Mouse (Mus musculus) c-Kit-negative CD71-positive TER-119-positive erythroid progenitor cells, embryonic 14.5 days (primary cell): ENCODE data around the gene Pigr.

ENCODE experiments used
- DNase-seq: peaks from one replicate; pipeline ENCODE4 v3.0.0-alpha.2; 2013; ENCODE audit warnings: low read depth, low spot score

Gene Pigr

DNA sequence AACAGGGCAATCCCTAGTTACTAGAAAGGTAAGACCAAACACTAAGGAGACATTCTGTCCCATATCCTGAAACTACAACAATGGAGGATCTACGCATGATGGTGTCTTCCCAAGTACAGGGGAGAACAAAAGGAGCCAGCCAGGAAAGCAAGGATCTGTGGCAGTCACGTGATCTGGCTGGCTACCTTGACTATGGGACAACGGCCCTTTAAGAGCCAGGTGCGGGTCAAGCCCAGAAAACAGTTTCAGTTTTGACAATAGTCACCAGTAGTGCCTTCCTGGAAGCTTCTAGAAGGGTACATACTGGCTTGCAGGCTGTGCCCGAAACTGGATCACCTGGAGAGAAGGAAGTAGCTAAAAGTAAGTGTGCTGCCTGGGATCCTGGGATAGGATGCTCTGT is at the start of gene Pigr:
TSS of gene Pigr (plus strand) at position 237 of the 400 bp plus-strand sequence.
- DNase-seq = no peak

DNA sequence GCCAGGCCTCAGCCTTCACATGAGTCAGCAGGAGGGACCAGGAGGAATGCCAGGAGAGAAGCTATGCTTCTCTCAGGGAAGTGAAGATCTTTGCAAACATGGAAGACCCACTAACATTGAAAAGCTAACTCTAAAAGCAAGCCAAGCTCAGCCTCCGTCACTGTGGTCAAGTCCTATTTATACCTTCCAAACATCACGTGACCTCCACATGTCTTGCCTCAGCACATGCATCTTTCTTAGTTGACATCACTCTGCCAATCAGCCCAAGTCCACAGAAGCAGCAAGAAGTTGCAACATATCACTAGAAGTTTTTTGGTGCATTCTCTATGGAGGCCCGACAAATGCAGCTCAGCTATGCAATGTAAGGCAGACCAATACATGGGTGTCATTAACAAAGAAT is 46.6 kb upstream of the Pigr start:
- no peak for DNase-seq

DNA sequence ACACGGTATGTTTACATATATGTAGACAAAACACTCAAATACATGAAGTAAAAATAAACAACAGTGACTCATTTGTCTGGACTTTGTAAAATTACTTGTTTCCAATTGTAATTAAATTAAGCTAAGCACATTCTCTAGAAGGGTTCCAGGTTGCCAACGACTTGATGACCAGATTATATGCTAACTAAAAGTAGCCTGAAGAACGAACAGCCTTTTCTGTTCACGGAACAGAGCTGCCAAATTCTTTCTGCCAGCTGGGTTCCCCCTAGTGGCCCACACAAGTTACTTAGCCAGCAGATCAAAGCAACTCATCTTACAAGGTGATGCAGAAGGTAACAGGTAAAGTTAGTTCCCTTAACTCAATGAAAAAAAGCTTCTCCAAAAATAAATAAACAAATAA is 42.4 kb upstream of the Pigr start:
- peak; percentile 25 for DNase-seq

DNA sequence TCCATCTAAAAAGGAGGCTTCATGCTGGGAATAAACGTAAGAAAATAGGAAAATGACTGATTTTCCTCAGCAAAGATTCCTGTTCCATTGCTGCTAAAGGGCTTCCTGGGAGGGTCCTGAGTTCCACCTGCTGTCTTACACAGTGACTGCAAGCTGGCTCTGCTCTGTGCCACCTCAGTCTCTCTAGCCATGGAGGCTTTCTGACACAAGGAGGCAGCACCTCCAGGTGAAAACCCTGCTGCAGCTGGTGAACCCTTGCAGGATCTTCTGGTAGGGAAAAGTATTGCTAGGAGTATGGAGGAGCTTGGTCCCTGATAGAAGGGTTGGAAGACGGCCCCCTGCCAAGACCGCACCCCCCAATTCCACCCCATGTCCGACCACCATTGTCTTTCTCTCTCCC is 39.5 kb upstream of the Pigr start:
- DNase-seq = no peak

DNA sequence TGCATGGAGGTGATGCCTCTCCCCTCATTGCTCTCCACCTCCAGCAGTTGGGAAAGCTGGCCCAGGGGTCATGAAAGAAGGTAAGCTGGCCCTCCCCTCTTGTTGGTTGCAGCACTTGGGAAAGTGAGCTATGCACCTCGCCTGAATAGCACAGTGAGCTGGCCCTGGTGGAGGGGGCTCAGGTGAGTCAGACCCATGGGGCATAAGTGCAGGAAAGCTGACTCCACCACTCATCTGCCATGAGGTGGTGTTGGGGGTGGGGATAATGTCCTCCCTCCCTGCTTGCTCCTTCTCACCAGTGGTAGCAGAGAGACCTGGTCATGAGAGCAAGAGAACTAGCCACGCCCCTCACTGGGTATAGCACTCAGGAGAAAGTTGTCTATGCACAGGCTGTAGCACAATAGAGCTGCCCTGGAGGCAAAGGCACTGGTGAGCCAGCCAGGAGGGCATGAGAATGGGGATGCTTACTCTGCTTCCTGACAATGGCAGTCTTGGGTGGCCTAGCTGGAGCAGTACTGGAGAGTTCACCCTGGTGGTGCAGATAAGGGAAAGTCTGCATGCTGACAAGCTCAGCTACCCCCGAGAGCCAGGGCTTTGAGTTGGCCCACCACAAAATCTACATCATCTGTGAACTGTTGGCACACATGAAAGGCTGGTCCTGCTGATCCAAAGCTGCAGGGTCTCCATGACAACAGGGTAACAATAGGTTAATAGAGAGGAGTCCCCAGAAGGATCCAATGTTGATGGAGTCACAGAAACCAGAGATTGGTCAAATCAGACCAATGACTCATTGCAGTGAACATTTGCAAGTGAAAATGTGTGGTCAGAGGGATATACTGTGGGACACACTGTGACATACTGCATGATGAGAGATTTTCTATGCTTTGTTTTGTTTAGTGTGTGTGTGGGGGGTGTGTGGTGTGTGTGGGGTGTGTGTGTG is 36.7 kb upstream of the Pigr start:
- DNase-seq = no peak

DNA sequence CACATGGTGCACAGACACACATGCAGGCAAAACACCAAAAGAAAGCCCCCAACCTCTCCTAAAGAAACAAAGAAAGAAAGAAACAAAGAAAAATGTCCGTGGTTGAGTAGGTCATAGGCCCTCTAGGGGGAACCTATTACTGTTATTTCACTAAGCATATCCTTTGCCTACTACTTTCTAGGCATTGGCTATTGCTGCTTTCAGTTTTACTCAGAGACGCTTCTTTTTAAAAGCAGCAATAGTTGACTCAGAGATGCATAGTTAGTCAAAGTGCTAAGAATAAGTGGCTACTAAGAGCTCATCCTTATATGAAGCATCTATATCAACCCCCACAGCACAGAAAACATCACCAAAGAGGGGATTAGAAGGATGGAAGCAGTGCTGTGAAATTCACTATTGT is 31.2 kb upstream of the Pigr start:
- no peak for DNase-seq

DNA sequence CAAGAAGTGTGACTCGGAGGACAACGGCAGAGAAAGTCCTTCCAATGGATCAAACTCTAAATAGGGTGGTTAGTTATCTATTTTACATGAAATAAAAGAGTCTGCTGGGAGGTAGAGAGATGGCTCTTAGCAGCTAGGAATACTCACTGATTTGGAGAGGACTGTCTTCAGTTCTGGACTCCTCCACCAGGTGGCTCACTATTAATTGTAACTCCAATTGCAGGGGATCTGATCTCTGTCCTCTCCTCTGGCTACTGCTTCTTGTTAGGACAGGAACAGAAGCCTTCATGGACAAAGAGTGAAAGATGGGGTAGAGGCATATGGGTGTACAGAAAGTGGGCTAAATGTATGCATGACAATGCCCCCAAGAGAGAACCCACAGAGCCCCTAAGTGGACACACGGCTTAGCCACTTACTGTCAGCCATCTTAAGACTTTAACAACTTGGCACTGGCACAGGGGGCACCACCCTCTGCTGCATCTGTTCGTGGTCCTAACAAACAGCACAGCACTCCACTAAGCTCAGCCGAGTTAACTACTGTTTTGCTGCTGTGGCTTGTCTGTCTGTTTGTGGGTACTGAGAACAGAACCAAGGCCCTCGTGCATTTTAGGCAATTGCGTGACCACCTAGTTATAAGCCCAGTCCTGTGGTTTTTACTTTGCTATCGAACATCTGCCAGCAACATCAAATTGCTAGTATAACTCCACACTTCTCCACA is 29.4 kb upstream of the Pigr start:
- peak; percentile 12 for DNase-seq

DNA sequence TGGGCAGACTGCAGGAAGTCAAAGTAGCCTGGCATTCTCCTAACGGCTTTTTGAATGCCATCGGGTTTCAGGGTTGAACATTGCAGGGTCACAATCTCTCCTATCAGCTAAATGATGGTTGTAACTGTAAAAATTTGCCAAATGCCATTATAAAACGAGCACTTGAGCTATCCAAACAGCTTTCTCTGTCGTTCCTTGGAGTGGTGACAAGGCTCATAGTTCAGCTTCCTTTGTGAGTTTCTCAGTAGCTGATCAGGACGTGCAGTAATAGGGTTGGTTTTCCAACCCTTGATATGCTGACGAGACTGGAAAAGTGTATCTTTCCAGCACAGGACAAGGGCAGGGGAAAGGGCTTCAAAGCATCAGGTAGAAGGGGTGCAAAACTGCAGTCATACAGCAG is 28.4 kb upstream of the Pigr start:
- no peak for DNase-seq

DNA sequence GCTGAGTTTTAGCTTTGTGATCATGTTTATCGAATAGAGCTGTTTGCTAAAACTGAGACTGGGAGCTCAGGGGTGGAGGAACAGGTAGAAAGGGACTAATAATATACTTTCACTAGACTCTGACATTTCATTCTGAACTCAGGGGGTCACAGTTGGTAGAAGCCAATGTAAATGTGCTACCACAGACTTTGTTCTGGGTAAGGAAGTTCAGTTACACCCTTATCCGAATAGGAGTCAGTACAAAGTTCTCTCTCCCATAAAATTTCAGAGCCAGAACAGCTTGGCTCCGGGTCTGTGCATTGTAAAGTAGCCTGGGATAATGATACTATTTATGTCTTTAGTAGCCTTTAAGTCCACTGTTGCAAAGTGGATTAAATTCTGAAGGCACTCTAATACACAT is 27.9 kb upstream of the Pigr start:
- DNase-seq = no peak

DNA sequence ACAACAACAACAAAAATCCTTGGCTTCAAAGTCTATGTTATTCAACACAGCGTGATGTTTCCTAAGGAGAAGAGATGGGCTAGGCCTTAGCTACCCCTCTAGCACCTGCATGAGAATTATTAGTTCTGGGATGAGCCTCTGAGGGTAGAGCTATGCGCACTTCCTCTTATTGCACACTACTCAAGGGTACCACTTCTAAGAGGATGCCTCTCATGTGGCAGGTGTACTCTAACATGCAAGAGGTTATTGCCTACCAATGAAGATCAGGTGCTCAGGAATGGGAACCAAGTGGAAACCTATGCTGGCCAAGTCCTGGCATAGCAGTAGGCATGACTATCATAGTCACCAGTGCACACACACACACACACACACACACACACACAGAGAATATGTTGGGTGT is 27.1 kb upstream of the Pigr start:
- no peak for DNase-seq

DNA sequence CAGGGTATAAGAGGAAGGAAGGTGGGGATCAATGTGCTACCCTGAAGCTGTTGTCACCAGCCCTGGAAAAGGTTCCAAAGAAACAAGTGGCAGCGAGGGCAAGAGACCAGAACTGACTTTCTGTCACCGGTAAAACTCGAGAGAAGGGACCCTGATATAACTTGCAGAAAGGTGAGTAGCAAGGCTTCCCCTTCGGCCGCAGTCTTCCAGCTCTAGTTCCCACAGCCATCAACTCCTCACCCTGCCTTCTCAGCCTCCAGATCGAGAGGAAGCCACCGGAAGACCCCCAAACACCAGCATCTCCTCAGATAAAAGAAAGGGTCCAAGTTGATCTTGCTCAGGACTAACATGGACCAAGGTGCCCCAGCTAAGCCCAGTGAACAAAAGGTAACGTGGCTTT is 25.9 kb upstream of the Pigr start, which contains the start of gene Fcamr:
TSS of gene Fcamr (plus strand) at position 301 of the 400 bp plus-strand sequence.
- no peak for DNase-seq

DNA sequence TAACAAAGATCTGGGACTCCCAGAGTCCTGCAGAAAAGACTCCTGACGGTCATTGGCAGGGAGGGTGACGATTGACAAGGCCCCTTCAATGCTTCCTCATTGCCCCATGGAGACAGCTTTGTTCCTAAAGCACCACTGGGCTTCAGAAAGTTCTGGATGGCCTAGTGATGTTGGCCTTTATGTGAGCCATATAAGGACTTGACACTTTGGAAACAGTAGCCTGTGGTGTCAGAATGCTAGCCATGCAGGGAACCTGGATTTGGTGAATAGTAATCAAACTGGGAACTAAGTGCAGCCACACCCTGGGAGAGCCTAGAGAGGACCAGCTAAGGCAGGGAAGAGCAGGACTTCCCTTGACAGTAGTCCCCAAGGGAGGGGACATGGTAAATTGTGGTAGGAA is 25.0 kb upstream of the Pigr start:
- DNase-seq = no peak

DNA sequence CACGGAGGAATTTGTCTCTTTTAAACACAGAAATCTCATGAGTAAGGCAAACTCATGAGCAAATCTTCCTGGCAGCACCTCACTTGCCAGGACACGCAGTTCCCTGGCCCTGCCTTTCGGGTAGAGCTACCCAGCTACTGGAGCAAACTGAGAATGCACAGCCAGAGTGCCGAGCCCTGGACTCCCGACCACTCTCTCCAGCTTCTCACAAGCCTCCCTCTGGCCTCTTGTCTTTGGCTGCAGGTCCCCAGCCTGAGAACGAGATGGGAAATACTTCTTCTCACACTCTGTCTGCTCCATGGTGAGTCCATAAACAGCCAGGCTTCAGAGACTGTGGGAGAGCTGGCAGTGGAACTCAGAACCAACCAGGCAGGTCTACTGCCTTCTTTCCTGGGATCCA is 23.5 kb upstream of the Pigr start:
- no peak for DNase-seq

DNA sequence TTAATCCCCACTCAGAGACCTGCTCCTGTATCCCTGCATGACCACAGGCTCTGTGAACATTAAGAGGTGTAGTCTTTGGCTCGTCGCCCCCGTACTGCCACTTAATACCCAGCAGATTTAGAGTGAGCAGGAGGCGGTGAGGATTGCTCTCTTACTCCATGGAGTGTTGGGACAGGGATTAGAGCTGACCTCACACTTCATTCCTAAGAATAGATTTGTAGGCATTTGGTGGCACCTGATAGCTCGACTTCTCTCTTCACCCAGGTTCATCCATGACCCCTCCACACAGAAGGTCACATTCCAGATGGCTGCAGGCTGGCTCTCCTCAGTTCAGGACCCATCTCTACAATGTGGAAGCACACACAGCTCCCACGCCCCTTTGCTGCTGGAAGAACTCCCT is 22.2 kb upstream of the Pigr start:
- DNase-seq = no peak

DNA sequence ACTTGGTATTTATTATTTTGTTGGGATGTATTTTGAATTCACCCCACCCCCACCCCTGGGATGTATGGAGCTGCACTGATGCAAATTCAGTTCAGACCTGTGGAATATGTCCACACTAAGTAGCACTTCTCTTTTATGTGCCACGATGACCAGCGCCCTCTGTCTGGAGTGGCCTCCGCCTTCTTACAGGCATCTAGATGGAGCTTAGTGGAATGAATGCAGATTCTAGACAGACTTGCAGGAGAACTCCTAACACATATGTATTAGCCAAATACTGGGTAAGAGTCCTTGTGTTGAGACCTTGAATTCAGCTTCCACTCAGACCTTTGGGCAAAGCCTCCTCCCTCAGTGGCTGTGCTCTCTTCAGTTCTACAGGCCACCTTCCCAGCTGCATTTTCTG is 15.6 kb upstream of the Pigr start:
- DNase-seq = no peak

DNA sequence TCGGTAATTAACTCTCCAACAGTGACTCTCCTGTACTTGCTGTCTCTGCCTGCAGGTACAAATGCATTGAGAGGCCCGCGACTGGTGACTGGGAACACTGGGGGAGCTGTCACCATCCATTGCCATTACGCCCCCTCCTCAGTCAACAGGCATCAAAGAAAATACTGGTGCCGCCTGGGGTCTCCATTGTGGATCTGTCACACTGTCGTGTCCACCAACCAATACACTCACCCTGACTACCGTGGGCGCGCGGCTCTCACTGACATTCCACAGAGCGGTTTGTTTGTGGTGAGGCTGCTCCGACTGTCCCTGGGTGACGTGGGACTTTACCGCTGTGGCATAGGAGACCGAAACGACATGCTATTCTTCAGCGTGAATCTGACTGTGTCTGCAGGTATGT is 15.2 kb upstream of the Pigr start:
- DNase-seq = no peak

DNA sequence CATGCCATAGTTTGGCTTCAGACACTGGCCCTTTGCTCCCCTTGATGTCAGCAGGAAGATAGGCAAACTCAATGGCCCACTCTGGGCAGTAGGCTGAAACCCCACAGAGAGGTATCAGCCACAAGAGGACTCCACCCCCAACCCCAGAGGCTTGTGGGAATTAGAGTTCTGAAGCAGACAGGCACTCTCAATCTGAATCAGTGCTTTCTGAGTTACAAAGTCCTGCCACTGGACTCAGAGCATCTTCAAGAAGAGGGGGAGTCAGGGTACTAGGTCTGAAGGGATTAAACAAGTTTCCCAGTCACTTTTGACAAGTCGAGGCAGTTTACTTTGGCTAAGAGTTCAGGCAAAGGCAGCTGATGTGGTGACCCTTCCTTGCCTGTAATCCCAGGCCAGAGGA is 6.7 kb upstream of the Pigr start:
- no peak for DNase-seq

DNA sequence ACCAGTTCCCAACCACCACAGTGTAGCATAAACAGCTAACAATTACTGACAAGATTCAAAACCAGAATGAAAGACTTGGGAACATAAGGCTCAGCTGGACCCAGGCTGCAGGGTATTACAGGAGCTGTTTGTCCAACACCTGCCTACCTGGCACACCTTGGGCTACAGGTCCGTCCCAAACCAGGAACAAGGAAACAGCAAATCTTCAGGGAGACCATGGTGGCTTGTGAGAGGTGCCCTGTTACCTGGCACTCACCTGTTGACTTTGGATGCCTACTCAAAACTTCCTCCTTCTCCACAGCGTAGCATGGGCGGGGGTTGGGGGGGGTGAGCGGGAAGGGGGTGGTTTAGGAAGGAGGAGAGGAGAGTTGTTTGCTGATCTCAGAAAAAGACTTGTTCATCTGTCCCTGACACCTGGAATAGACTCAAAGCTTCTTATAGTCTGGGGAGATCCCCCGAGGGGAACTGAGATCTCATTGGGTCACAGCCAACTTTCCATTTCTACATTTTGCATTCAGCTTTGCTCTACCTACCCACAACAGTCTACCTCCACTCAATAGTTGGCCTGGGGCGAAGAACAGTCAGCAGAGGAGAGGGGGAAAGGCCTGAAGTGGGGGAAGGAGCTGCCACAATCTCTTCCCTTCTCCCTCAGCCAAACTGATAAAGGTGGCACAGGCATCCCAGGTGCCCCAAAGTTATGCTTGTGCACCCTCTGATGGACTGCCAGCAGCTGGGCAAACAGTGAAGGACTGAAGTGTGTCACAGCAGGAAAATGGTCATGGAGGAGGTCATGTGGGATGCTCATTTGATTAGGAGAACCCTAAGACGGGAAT is 6.0 kb upstream of the Pigr start:
- DNase-seq = no peak

DNA sequence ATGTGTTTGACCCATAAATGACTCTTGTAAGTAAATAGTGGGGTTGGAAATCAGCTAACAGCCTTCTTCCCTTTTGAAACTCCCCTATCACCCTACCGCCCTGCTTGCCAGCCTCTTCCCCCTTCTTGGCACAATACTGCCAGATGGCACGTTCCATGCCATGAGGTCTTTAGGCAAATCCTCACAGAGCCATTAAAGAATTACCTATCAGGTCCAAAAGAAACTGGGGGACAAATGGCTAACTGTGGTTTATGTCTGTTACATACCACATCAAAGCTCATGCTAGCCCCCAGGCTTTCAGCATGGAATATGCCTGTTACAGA is 5.4 kb upstream of the Pigr start:
- DNase-seq = no peak

DNA sequence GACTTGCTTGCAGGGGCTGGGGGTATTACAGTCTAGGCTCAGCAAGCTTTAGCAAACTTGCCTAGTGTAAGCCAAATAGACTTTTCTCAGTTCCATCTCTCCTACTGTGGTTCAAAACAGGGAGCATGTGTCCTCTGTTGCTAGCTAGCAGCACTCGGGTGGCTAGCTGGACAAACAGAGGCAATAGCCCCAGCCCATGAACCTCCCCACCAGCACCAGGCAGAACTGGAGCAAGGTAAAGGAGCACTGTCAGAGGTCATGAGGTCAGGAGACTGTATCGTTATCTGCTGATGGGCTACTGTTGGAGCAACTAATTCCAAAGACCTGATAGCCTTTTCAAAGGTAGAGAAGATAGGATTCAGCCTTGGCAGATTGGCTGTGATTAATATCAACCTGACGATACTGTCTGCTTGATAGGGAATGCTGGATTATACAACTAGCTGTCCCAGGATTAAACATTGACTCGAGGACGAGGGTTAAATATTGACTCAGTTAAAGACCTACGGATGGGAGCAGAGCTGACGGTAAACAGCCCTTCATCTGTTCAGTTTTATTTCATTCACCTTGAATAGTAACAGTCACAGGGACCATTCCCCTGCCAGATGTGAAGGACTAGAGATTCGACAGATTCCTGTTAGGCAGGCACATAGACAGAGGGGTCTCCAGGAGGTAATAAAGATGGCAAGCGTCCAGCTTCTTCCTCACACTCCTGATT is 4.4 kb upstream of the Pigr start:
- no peak for DNase-seq

DNA sequence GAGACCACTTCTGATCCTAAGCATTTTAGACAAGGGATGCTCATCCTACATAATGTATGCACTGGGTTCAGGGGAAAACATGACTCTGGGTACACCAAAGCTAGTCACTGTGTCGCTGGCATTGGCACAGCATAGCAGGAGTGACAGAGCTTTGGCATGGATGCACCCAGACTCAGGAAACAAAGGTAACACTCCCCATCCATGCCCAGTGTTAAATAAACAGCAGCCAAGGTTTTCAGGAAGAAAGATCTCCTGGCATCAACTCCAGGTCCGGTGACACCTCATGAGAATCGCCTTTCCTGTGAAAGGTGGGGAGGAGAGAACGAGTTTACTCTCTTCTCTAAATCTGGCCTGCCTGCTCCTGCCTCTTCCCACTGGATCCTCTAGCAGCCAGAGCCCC is 2.2 kb downstream of the Pigr start:
- no peak for DNase-seq
